Mouse (Mus musculus) cortical plate, adult 2 months (tissue): ENCODE measurements around the gene Cdca5.

ENCODE experiments used
- CTCF ChIP-seq: fragments of 200-500 bp; IDR thresholded peaks from 2 replicates; pipeline ENCODE4 v1.5.1; 2011; ENCODE audit warnings: mild to moderate bottlenecking, control low read depth, low read length; ENCODE audit not compliant: insufficient read depth; ENCODE audit errors: extremely low read depth
- POLR2A ChIP-seq: fragments of 200-500 bp; IDR thresholded peaks from 2 replicates; pipeline ENCODE4 v1.6.1; 2011; ENCODE audit warnings: mild to moderate bottlenecking, low read length, control low read depth; ENCODE audit not compliant: insufficient read depth; ENCODE audit errors: extremely low read depth

- no peak for TF ChIP-seq POLR2A
- no peak for TF ChIP-seq CTCF
These were observed 54.9 kb downstream of the Cdca5 start for GRCm38 (mm10) chr19:6139701-6140100.
